Mouse (Mus musculus): ENCODE data around the gene St3gal4. TPM values are rescaled to one million over a fixed set of nuclear protein-coding genes. Genes with fewer than 3 reads are reported as not detected.

Gene St3gal4
- total RNA-seq, 2 experiments from 2014 or later: 24.4 to 25.2 TPM

GRCm38 (mm10) chr9:35018056-35018455, 101.0 kb downstream of the St3gal4 start:
- Histone ChIP-seq H3K27ac (peak overlapping the region; percentile 66), H3K4me3 (no peak overlapping the region)
- no peak for DNase-seq (ENCODE audit: extremely low spot score in 1 of 2, low spot score in 2 of 2)
- TF ChIP-seq CTCF (IDR thresholded peaks at IDR 0.05): no peak
- intact Hi-C loops (cut with DNase I): loop anchor here (2.0 to 10.0 kb wide), 7 partner anchors 106 to 1755 kb away; no protein-coding TSS in a partner anchor

GRCm38 (mm10) chr9:35017563-35017962, 101.5 kb downstream of the St3gal4 start:
- intact Hi-C loops (cut with DNase I): loop anchor here (5.0 to 10.0 kb wide), 6 partner anchors 105 to 1163 kb away; no protein-coding TSS in a partner anchor
- TF ChIP-seq CTCF (IDR thresholded peaks at IDR 0.05): no peak
- DNase-seq (ENCODE audit: extremely low spot score in 1 of 2, low spot score in 2 of 2): peak; percentile 61 to 71

GRCm38 (mm10) chr9:35016762-35017161, 102.3 kb downstream of the St3gal4 start:
- Histone ChIP-seq H3K4me3 (no peak overlapping the region), H3K27ac (peak overlapping the region; percentile 66)
- no peak for DNase-seq (ENCODE audit: extremely low spot score in 1 of 2, low spot score in 2 of 2)
- intact Hi-C loops (cut with DNase I): loop anchor here (5.0 to 10.0 kb wide), 6 partner anchors 104 to 1162 kb away; no protein-coding TSS in a partner anchor
- peak; percentile 45 for TF ChIP-seq CTCF (IDR thresholded peaks at IDR 0.05)

More at GRCm38 (mm10) chr9:35017563-35017962, 101.5 kb downstream of the St3gal4 start:
- Histone ChIP-seq H3K4me3 (no peak overlapping the region), H3K27ac (peak overlapping the region; percentile 66)

GRCm38 (mm10) chr9:35007697-35008341, 111.2 kb downstream of the St3gal4 start:
- no peak for DNase-seq (ENCODE audit: extremely low spot score in 1 of 2, low spot score in 2 of 2)
- intact Hi-C loops (cut with DNase I): no loop called here
- Histone ChIP-seq H3K4me3 (no peak overlapping the region), H3K27ac (no peak overlapping the region)
- TF ChIP-seq CTCF (IDR thresholded peaks at IDR 0.05): no peak

- no peak for DNase-seq (ENCODE audit: extremely low spot score in 1 of 2, low spot score in 2 of 2)
Observed at GRCm38 (mm10) chr9:35004113-35004512, 115.0 kb downstream of the St3gal4 start.

GRCm38 (mm10) chr9:34997880-34998865, 120.9 kb downstream of the St3gal4 start:
- DNase-seq (ENCODE audit: extremely low spot score in 1 of 2, low spot score in 2 of 2): no peak
- no peak for TF ChIP-seq CTCF (IDR thresholded peaks at IDR 0.05)
- intact Hi-C loops (cut with DNase I): no loop called here
- Histone ChIP-seq H3K4me3 (no peak overlapping the region), H3K27ac (peak overlapping the region; percentile 51; the same call in 1 of the 2 replicates)

More at GRCm38 (mm10) chr9:35004113-35004512, 115.0 kb downstream of the St3gal4 start:
- Histone ChIP-seq H3K27ac (no peak overlapping the region), H3K4me3 (no peak overlapping the region)
- no peak for TF ChIP-seq CTCF (IDR thresholded peaks at IDR 0.05)
- intact Hi-C loops (cut with DNase I): no loop called here

Other genes starting within 250 kb of the St3gal4 start
- gene Dcps, start 56.8 kb upstream of the St3gal4 start, total RNA-seq (2021): 10 to 100 TPM; 17.5 to 17.7 TPM
- 10 to 100 TPM; 60.7 to 69.9 TPM for gene Srpr, start 80.9 kb upstream of the St3gal4 start, total RNA-seq (2021)
- 1 to 10 TPM; 1.1 to 2.1 TPM for gene Tirap, start 81.0 kb upstream of the St3gal4 start, total RNA-seq (2021)
- 10 to 100 TPM; 33.4 to 36.4 TPM for gene Foxred1, start 91.8 kb upstream of the St3gal4 start, total RNA-seq (2021)
- 10 to 100 TPM; 26.5 to 27.0 TPM for gene Fam118b, start 148.5 kb upstream of the St3gal4 start, total RNA-seq (2021)
- gene Rpusd4, start 148.6 kb upstream of the St3gal4 start, total RNA-seq (2021): 10 to 100 TPM in 1 of 2 experiments, 1 to 10 TPM in 1; 8.9 to 10.0 TPM

Data from left cerebral cortex, adult 2 months (tissue).